Mouse (Mus musculus) MN1 (cell line): Measurements from ENCODE around the gene Saal1.
A peak's percentile ranks its signal among the peaks of the same experiment; 100 is the strongest.
"Not testable (repeated sequence)": the region's sequence is repeated elsewhere in the genome, so short reads cannot be mapped to it uniquely, and the experiment has no call there.

Experiments
- DNase-seq: peaks from one replicate; pipeline ENCODE4 v3.0.0-alpha.2; 2016; ENCODE audit warnings: low spot score

Gene Saal1

GRCm38 (mm10) chr7:46710390-46710844 lies at the start of gene Saal1:
Gene Saal1, minus strand, starts transcription at chr7:46710680.
- DNase-seq: peak; percentile 91

GRCm38 (mm10) chr7:46751490-46751889 lies 41.0 kb upstream of the Saal1 start, which contains the start of gene Saa2:
Gene Saa2, plus strand, starts transcription at chr7:46751790.
- DNase-seq: no peak

- DNase-seq: no peak
These were observed 38.0 kb upstream of the Saal1 start for GRCm38 (mm10) chr7:46748459-46748858.

- DNase-seq: no peak
These were observed 35.9 kb upstream of the Saal1 start for GRCm38 (mm10) chr7:46746381-46746780.

- DNase-seq: no peak
These were observed 35.3 kb upstream of the Saal1 start for GRCm38 (mm10) chr7:46745816-46746215.

- DNase-seq: not testable (repeated sequence)
These were observed 32.4 kb upstream of the Saal1 start, which contains the start of gene Saa1 for GRCm38 (mm10) chr7:46742880-46743279. Gene Saa1, minus strand, starts transcription at chr7:46742980.

GRCm38 (mm10) chr7:46740041-46740440 lies 29.6 kb upstream of the Saal1 start:
- DNase-seq: not testable (repeated sequence)

GRCm38 (mm10) chr7:46738561-46739460 lies 28.3 kb upstream of the Saal1 start:
- DNase-seq: no peak

GRCm38 (mm10) chr7:46734983-46735382 lies 24.5 kb upstream of the Saal1 start:
- no peak for DNase-seq

- DNase-seq: no peak
These were observed 22.0 kb upstream of the Saal1 start, which contains the start of gene Saa4 for GRCm38 (mm10) chr7:46732458-46732857. Gene Saa4, minus strand, starts transcription at chr7:46732603.

- no peak for DNase-seq
These were observed 17.1 kb upstream of the Saal1 start for GRCm38 (mm10) chr7:46727584-46727983.

GRCm38 (mm10) chr7:46724396-46724795 lies 13.9 kb upstream of the Saal1 start:
- no peak for DNase-seq

- DNase-seq: no peak
These were observed 13.4 kb upstream of the Saal1 start for GRCm38 (mm10) chr7:46723849-46724248.

GRCm38 (mm10) chr7:46723354-46723753 lies 12.9 kb upstream of the Saal1 start:
- DNase-seq: no peak

- no peak for DNase-seq
These were observed 10.0 kb upstream of the Saal1 start for GRCm38 (mm10) chr7:46720460-46720859.

GRCm38 (mm10) chr7:46719526-46719925 lies 9.0 kb upstream of the Saal1 start:
- no peak for DNase-seq

GRCm38 (mm10) chr7:46718591-46719270 lies 8.3 kb upstream of the Saal1 start:
- DNase-seq: no peak

GRCm38 (mm10) chr7:46716897-46717296 lies 6.4 kb upstream of the Saal1 start:
- DNase-seq: no peak

- DNase-seq: no peak
These were observed 5.1 kb upstream of the Saal1 start, which contains the start of gene Saa3 for GRCm38 (mm10) chr7:46715600-46715999. Gene Saa3, minus strand, starts transcription at chr7:46715700.

- DNase-seq: peak; percentile 65
These were observed 4.0 kb upstream of the Saal1 start for GRCm38 (mm10) chr7:46714518-46714917.

- no peak for DNase-seq
These were observed 1.8 kb upstream of the Saal1 start for GRCm38 (mm10) chr7:46712250-46712649.

- no peak for DNase-seq
These were observed 9.9 kb downstream of the Saal1 start for GRCm38 (mm10) chr7:46700521-46701025.

GRCm38 (mm10) chr7:46696754-46697153 lies 13.7 kb downstream of the Saal1 start:
- DNase-seq: no peak
